Mouse (Mus musculus): ENCODE data around the gene Edn2.

Gene Edn2

GRCm38 (mm10) chr4:120204357-120204942 lies 43.4 kb downstream of the Edn2 start:
- no peak for DNase-seq (ENCODE audit: low spot score in 2 of 2)

DNA sequence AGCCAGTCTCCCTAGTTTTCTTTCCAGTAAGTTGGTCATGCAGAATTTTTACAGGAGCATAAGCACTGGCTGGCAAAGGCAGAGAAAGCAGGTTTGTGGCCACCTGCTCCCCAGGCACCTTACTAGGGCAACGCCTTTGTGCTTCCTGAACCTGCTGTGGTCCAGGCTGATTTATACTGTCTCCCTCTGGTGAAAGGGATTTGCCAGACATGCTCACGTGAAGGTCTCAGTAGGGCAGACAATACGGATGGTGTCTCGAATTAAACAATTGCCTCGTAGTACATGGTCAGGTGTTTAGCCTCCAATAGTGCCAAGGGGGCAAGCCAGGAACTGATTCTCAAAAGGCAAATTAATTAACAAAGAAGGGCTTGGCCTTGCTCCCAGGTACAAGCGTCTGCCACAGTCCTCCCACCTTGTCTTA lies 45.5 kb downstream of the Edn2 start:
- DNase-seq (ENCODE audit: low spot score in 2 of 2), result no peak

- DNase-seq (ENCODE audit: low spot score in 2 of 2), result no peak
Measured at GRCm38 (mm10) chr4:120212080-120212479, 51.1 kb downstream of the Edn2 start.

DNA sequence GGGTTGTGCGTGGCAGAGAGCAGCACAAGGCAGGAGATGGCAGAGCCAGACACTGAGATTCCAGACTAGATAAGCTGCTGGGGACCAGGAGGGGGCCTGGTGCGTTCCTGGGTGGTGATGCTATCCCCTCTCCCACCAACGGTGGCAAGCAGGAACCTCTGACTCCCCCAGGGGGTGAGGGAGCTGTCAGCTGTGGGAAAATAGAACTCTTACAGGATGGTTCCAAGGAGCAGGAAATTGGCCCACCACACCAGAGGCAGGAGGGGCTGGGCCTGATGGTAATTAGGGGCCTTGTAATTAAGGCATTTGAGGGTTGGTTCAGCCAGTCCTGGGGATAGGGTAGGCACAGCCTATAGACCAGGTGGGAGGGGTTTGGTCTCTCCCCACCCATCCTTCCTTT lies 51.8 kb downstream of the Edn2 start:
- no peak for DNase-seq (ENCODE audit: low spot score in 2 of 2)

DNA sequence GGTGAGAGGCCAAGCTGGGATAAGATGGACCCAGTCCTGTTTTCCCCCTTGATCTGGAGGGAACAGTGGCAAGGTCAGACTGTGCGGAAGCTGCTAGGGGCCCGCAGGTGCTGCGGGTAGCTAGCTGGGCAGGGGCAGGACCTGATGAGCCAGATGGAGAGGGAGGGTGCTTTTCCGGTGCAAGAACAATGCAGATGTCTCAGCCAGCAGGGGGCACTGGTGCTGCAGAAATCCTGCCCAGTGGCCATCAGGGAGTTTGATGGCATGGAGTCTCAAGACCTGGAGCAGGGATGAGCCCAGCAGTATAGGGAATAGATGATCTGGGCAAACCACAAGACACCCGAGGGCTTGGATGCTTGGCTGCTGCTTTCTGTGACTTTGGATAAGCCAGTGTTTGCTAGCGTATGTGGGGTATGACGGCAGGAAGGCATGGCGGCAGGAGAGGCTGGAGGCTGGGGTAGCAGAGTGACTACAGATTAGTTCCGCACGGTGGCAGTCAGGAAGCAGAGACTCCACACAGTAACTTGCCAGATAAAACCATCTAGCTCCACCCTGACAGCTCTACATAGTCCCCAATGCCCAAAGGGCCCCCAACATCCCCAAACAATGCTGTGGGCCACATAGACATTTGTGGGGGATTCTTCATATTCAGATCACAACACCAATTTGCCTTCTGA lies 55.0 kb downstream of the Edn2 start:
- DNase-seq (ENCODE audit: low spot score in 2 of 2), result peak; percentile 12 to 38

DNA sequence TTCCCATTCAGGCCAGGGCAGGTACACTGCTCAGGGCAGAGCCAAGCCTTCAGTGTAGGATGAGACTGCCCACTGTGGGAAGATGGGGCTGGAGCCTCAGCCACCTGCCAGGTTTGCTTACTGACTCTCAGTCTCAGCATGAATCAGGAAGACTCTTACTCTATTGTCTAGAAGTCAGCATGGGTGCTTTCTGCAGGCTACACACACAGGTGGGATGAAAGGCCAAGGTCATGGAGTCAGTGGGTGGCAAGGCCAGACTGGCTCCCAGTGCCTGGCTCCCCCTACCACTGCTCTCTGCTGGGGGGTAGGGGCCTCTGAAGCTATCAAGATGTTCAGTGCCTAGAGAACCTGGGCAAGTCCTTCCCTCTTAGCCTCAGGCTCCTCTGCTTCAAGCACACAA lies 55.9 kb downstream of the Edn2 start:
- no peak for DNase-seq (ENCODE audit: low spot score in 2 of 2)

All from heart, adult 9 months (tissue).